Mouse (Mus musculus): ENCODE results near the gene Muc3.
A peak's percentile ranks its signal among the peaks of the same experiment; 100 is the strongest.
"Not testable (repeated sequence)": the region's sequence is repeated elsewhere in the genome, so short reads cannot be mapped to it uniquely, and the experiment has no call there.

Gene Muc3

DNA sequence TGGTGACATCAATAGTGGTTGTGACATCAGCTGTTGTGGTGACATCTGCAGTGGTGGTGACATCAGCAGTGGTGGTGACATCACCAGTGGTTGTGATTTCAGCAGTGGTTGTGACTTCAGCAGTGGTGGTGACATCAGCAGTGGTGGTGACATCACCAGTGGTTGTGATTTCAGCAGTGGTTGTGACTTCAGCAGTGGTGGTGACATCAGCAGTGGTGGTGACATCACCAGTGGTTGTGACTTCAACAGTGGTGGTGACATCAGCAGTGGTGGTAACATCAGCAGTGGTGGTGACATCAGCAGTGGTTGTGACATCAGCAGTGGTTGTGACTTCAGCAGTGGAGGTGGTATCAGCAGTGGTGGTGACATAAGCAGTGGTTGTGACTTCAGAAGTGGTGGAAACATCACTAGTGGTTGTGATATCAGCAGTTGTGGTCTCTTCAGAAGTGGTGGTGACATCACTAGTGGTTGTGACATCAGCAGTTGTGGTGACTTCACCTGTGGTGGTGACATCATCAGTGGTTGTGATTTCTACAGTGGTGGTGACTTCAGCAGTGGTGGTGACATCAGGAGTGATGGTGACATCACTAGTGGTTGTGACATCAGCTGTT is at the start of gene Muc3:
Muc3 (minus strand) TSS at position 51 of the 611 bp plus-strand sequence.
- DNase-seq (ENCODE audit: low read depth, low spot score), result not testable (repeated sequence)

DNA sequence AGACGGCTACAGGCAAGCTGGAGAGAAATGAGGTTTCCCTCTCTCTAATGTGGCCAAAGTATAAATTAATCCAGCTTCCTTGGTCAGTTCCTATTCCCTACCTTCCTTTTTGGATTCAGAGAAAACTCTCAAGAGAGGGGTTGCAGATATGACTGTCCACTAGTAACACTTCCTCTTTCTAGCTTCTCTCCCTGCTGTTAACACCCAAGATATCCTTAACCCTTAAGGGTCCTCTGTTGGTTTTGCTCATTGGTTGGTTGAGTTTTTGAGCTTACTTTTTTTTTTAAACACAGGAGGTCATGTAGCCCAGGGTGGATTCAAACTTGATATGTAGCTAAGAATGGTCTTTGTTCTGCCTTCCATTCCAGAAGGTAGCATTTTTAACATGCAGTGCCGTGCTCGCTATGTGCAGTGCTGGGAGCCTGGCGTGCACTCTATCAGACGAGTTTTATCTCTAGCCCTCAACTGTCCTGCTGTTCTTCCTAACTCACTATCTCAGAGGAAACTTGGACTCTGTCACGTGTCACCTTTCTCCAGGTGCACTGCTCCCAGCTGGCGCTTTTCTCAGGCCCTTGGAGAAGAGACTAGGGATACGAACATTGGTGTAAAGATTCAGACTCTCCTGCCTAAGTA is 45.5 kb upstream of the Muc3 start:
- DNase-seq (ENCODE audit: low read depth, low spot score), result no peak

DNA sequence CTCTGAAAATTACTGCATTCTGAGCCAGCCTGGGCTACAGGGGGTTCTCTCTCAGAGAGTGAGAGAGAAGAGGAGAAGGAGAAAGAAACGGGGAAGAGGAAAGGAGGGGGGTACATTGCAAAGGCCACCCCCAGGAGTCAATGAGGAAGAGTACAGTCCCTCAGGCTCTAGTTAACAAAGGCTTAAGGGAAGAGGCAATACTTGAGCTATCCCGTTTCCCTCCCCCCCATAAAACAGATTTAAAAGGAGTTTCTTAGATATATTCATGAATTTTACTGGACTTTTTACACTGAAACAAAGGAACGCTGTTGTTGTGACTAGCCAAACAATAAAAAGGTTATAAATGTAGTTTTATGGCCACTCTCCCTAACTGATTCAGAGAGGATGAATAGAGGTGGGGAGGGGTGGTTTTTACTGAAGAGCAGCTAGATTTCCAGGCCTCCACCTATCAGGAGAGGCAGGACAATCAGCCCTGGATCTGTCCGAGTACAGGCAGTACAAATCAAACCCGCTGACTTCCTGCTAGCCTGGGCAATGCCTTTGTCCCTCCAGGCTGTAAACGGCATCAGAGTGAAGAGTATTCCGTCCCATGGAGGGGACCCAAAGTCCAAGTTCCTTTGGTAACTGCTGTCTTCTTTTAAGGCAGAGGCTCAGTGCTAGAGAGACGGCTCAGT is 44.3 kb upstream of the Muc3 start:
- DNase-seq (ENCODE audit: low read depth, low spot score), result no peak

DNA sequence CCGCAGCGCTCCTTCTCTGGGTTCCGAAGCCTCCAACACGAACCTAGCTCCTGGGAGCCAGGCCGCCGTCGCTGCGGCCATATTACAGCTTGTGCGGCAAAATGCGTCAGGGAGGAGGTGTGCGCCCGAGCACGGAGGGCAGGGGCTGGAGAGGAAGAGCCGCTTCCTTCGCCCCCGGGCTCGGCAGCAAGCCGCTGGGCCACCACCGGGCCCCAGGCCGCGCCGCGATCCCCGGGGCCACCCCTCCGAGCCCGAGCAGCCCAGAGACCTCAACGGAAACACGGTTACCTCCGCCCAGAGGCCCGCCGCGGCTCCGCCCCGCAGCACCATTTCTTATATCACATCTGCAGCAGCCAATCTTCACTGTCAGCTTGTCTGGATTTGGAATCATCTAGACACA is 40.2 kb upstream of the Muc3 start:
- DNase-seq (ENCODE audit: low read depth, low spot score), result no peak

DNA sequence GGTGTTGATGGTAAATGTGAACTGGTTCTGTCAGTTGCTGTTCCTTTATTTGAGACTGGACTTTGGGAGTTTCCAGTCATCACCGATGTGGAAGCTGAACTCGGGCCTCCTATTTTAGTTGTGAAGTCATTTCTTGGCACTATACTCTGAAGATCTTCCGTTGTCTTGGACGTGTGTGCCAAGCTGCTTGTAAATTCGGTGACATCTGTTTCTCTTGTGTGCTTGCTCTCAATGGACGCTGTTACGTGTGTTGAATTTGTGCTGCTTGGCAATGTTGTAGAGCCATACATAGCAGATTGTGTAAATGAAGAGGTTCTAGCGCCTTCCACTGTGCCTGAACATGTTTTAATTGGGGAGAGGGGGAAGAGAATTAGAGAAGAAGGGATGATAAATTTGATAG is 36.2 kb upstream of the Muc3 start:
- no peak for DNase-seq (ENCODE audit: low read depth, low spot score)

DNA sequence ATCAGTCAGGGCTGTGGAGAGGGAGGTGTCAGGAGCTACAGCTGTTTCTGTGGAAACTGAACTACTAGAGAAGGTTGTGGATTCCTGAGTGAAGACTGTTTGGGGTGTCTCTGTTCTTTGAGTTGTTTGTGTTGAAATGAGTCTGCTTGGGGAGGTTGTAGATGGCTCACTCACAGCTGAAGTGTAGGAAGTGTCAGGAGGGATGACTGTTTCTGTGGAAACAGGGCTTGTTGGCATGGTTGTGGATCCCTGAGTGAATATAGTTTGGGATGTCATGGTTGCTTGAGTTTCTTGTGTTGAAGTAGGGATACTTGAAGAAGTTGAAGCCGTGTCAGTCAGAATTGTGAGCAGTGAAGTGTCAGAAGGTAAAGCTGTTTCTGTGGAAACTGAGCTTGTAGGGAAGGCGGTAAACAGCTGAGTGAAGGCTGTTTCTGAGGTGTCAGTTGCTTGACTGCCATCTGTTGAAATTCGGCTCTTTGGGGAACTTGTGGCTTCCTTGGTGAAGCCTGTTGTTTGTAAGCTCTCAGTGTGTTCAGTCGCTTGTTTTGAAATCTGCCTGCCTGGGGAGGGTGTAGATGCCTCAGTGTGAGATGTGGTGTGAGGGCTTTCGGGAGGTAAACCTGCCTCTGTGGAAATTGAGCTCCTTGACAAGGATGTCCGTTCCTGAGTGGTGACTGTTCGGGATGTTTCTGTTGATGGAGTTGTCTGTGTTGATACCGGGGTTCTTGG is 30.7 kb upstream of the Muc3 start:
- DNase-seq (ENCODE audit: low read depth, low spot score), result peak; percentile 19

DNA sequence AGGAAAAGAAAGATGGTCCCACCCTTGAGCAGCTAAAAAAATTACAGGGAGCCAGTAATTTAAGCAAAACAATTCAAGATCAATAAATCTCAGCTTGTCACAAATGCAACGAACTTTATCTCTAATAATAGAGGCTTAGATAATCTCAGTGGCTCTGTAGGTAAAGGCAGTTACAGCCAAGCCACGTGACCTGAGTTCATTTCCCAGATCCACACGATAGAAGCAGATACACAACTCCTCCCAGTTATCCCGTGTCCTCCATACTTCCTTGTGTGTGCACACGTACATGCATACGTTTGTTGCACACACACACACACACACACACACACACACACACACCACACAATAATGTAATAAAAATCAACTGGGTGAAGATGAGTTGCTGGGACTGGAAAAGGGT is 24.8 kb upstream of the Muc3 start:
- DNase-seq (ENCODE audit: low read depth, low spot score), result no peak

DNA sequence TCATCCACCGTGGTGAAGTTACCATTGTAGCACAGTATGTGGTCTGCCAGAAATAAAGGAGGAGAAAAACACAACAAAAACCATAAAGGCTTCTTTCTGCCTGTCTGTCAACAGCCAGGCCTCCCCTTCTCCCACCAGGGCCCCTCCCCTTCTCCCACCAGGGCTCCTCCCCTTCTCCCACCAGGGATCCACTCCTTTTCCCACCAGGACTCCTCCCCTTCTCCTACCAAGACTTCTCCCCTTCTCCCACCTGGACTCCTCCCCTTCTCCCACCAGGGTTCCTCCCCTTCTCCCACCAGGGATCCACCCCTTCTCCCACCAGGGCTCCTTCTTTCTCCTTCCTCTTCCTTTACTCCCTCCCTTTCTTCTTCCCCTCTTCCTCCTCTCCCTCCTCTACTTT is 23.5 kb upstream of the Muc3 start:
- no peak for DNase-seq (ENCODE audit: low read depth, low spot score)

DNA sequence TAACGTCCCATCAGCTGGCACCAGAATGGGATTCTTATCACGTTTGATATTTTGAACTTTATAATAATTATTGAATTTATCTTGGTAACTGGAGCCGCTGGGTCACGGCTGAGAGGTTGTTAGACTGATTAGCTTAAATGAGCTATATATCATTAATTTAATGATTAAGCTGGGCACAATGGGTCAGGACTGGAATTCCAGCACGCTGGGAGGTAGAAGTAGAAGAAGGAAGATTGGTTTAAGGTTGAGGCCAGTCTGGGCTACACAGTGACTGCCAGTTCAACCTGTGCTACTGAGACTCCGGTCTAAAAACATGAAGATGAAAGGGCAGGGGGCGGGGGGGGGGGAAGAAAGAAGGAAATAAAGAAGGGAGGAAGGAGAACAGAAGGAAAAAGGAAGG is 22.4 kb upstream of the Muc3 start:
- no peak for DNase-seq (ENCODE audit: low read depth, low spot score)

DNA sequence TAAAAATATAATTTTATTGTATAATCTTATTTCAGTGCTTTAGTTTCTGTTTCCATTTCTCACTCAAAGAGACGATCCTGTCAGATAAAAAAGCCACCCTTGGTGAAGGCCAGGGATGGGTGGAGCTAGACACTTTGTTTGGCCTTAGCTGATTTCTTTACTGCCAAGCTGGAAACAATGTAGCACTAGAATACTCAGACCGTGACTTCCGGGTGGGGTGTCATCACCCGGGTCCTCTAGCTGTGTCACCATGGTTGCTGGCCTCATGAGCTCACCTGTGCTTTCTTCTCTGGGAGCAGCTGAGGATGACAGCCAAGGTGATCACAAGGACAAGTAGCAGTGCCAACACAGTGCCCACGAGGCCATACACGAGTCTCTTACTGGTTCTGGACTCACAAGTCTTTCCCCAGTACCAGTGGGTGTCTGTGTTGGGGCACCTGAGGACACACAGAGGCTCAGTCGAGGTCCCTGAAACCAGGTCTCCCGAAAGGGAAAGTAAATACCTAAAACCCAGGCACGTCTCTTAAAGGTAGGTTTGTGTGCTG is 21.8 kb upstream of the Muc3 start:
- no peak for DNase-seq (ENCODE audit: low read depth, low spot score)

DNA sequence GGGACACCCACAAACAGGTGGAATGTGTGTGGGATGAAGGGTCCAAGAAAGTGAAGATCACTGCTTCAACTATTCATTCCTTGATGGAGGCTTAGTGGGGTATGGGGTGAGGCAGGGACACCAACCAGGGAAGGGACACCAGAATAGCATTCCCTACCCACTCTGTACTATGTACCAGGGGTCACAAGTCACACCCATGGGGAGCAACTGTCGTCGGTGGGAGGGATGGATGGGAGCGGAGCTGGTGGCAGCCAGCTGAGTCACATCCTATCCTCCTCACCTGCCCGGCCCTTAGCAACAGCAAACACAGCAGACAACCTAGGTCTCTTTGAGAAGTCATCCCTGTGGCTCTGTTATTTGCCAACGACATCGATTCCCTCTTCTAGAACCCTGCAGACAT is 18.4 kb upstream of the Muc3 start:
- no peak for DNase-seq (ENCODE audit: low read depth, low spot score)

DNA sequence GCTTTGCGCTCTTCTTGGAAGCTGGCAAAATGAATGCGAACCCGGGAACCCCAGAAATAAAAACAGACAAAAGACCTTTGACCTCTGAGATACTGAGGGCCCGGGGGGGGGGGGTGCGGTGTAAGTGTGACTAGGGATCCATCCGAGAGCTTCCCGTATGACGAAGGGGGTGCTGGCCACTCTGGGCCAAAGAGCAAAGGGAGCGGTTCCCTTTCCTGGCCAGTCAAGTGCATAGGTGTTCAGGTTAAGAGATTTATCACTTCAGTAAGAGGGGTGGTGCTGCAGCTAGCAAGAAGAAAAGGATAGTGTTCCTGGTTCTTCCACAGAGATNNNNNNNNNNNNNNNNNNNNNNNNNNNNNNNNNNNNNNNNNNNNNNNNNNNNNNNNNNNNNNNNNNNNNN is 16.9 kb upstream of the Muc3 start:
- DNase-seq (ENCODE audit: low read depth, low spot score), result no peak

DNA sequence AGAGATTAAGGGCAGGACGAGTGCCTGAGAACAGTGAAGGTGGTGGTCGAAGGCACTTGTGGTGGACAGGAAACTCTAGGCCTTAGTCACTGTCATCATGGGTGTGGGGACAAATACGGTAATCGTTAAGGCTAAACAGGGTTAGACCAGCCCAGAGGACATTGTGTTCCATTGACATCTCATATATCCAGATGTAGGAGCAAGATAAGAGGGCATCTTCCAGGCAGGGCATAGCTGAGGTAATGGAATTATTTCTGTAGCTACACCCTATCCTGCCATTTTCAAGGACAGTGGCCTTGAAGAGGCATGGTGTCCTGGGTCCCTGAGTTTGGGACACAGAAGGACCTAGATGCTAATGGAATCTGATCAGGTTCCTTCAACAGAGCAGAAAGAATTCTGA is 12.7 kb upstream of the Muc3 start:
- DNase-seq (ENCODE audit: low read depth, low spot score), result no peak

DNA sequence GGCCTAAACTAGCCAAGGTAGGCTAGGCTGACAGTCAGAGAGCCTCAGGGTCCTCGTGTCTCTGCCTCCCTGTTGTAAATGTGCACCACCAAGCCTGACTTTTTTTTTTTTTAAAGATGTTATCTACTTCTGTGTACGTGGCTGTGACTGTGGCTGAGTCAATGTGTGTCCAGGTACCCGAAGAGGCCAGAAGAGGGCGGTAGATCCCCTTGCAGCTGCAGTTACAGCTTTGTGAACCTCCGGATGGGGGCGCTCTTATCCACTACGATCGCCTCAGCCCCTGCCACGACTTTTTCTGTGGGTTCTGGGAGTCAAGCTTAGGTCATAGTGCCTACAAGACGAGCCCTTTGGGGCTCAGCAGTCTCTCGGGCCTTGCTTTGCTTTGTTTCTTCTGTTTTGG is 10.3 kb upstream of the Muc3 start:
- no peak for DNase-seq (ENCODE audit: low read depth, low spot score)

DNA sequence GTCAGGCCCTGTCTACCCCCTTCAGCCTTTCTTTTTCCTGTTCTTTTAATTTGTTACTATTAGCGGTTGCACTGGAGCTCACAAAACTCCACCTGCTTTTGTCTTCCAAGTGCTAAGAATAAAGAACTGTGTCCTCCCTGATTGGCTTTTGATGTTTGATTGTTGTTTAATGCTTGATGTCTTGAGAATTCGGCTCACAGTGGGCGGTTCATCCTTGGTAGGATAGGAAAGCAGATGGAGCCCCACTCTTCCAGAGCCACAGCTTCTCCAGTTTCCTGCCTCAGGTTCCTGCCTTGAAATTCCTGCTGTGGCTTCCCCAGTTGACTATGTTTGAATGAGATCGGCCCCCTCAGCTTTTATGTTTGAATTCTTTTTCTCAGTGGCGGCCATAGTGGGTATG is 4.2 kb upstream of the Muc3 start:
- DNase-seq (ENCODE audit: low read depth, low spot score), result no peak

DNA sequence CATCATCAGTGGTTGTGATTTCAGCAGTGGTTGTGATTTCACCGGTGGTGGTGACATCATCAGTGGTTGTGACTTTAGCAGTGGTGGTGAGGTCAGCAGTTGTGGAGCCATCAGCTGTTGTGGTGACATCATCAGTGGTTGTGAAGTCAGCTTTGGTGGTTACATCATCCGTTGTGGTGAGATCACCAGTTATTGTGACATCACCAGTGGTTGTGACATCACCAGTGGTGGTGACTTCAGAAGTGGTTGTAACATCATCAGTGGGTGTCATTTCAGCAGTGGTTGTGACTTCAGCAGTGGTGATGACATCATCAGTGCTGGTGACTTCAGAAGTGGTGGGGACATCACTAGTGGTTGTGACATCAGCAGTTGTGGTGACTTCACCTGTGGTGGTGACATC is 3.5 kb upstream of the Muc3 start:
- DNase-seq (ENCODE audit: low read depth, low spot score), result peak; percentile 15

DNA sequence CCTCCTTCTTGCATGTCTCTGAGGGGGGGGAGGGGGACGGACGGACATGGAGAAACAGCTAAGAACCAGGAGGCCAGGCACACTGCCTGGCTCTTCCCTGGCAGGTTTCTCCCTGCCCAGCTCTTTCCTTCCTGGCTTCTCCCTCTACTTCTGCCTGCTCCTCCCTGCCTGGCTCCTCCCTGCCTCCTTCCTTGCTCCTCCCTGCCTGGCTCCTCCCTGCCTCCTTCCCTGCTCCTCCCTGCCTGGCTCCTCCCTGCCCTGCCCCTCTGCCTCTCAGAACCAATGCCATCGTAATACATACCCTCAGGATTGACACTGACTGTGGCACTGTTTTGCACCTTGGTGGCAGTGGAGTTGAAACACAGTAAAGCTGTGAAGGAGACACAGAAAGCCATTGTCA is 8.3 kb downstream of the Muc3 start:
- no peak for DNase-seq (ENCODE audit: low read depth, low spot score)

DNA sequence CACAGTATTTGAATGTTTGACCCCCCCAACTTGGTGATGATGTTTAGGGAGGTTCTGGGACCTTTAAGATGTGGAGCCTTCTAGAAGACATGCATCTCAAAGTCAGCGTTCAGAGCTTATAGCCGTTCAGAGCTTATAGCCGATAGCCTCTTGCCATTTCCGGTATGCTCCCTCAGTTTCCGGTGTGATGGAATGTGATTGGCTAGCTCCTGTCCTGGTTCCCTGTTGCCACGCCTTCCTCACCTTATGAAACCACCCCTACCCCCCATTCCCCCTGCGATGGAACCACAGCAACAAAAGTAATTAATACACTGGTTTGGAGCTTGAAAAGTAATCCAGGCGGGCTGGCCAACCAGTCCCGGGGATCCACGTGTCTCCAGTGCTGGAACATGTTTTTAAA is 10.1 kb downstream of the Muc3 start:
- no peak for DNase-seq (ENCODE audit: low read depth, low spot score)

DNA sequence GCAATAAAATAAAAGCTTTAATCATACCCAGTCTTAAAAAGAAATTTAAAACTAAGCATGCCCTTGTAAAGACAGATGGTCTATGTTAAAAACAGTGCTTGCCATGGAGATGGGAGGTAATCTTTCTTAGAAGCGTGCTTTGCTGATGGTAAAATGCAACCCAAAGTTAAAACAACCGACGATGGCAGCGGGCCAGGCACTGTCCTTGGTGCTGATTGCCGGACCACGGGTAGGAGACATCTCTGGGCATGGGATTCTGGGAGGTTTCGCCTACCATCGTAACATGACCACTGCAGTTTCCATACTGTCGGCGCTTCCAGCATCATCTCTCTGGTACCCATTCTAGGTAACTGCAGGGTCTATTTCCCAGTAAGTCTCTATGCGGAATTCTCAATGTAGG is 14.2 kb downstream of the Muc3 start:
- DNase-seq (ENCODE audit: low read depth, low spot score), result no peak

DNA sequence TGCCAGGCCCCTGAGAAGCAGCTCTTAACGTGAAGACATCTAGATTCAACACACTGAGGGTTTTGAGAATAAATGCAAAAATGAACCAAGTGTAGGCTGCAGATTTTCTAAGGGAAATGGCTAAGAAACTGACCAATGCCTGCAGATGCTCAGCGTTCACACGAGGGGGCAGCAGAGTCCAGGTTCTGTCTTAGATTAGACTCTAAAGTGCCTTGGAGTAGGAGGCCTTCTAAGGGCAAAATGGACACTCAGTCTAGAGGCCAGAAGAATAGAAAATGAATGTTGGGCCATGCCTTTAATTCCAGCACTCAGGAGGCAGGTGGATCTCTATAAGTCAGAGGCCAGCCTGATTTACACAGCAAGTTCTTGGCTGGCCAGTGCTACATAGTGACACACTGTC is 17.6 kb downstream of the Muc3 start:
- DNase-seq (ENCODE audit: low read depth, low spot score), result peak; percentile 38

DNA sequence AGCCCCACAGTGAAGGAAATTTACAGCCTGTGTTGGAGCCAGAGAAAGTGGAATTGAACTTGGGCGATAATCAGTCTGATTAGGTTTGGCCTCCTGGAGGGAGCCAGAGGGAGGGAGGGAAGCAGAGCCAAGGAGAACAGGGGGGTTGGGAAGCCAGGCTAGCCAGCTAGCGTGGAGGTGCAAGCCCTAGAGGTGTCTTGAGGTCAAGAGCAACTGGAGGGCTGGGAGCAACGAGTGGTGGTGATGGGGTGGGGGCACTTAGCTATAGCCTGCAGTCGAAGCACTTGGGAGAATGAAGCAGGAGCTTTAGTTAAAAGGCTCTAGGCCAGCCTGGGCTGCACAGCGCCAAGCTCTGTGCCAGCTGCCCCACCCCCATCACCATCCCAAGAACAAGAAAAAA is 19.8 kb downstream of the Muc3 start:
- no peak for DNase-seq (ENCODE audit: low read depth, low spot score)

DNA sequence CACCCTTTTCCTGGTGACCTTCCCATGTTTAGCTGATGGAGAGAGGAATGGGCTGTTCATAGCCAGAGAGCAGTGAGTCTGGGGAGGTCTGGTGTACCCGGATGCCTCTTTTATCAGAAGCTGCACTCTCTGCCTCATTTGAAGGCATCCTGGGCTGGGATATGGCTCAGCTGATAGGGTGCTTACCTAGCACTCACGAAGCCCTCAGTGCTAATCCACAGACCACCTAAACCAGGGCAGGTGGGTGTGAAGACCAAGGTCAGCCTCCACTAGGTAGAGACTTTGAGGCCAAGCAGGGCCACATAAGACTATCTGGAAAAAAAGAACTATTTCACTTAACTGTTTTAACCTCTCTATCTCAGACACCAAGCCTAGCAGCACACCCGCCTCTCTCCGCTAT is 25.6 kb downstream of the Muc3 start:
- DNase-seq (ENCODE audit: low read depth, low spot score), result no peak
